Mouse (Mus musculus): ENCODE results near the gene Atp5j2.
"Not testable (repeated sequence)": the region's sequence is repeated elsewhere in the genome, so short reads cannot be mapped to it uniquely, and the experiment has no call there.

- not testable (repeated sequence) for TF ChIP-seq CTCF, EP300 (IDR thresholded peaks at IDR 0.05; ENCODE audit: low read depth)
These were observed 16.5 kb upstream of the Atp5j2 start for GRCm38 (mm10) chr5:145208391-145208790.

Measured in liver, postnatal 0 days (tissue).